Mouse (Mus musculus): ENCODE results near the gene Irf8.
"Not testable (repeated sequence)": the region's sequence is repeated elsewhere in the genome, so short reads cannot be mapped to it uniquely, and the experiment has no call there.

Irf8 gene

DNA sequence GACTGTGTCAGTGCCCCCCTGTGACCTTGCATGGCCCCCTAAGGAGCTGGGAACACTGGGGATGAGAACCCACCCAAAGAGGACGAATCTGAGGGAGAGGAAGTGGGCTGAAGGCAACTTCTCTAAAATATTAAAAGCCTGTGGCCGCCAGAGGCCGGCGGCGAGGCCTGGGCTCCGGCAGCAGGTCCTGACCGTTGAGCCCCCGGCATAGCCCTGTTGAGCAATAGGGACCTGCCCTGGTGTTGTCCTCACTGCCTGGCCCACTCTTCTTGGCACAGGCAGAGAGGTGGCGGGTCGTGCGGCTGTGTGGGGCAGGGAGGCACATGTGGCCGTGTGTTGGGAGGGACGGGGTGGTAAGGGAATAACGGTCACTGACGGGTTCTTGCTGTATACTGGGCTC lies 56.6 kb downstream of the Irf8 start:
- intact Hi-C loops (cut with DNase I) = no loop called here

DNA sequence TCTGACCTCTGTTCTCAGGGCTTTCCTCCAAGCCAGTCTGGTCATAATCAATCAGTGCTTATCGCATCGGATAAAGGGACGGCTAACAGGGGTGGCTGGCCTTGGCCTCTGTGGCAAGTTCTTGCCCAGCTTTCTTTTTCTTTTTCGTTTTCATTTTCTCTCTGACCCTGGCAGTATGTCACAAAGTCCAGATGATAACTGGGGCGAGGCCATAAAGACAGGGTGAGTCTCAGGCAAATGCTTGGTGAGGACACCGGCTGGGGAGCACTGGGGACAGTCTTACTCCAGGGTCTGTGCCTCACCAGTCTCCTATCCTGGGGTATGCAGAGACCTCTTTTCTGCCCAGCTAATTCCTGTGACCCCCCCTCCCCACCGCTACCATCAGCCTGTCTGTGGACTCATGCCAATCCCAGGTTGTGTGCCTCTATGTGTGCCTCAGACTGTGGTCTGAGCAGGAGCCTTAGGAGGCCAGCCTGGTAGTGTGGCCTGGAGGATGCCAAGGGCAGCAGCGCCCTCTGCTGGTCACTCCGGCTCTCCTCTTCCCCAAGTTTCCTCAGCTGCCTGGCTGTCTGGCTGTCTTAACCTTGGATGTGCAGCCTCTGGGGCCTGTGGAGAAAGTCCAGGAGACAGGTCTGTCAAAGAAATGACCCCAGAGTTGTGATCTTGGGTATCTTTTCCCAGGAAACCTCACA lies 59.9 kb downstream of the Irf8 start:
- intact Hi-C loops (cut with DNase I) = loop anchor here (1.0 to 5.0 kb wide), 3 partner anchors 44 to 116 kb away; partner anchors contain the start of gene Irf8

DNA sequence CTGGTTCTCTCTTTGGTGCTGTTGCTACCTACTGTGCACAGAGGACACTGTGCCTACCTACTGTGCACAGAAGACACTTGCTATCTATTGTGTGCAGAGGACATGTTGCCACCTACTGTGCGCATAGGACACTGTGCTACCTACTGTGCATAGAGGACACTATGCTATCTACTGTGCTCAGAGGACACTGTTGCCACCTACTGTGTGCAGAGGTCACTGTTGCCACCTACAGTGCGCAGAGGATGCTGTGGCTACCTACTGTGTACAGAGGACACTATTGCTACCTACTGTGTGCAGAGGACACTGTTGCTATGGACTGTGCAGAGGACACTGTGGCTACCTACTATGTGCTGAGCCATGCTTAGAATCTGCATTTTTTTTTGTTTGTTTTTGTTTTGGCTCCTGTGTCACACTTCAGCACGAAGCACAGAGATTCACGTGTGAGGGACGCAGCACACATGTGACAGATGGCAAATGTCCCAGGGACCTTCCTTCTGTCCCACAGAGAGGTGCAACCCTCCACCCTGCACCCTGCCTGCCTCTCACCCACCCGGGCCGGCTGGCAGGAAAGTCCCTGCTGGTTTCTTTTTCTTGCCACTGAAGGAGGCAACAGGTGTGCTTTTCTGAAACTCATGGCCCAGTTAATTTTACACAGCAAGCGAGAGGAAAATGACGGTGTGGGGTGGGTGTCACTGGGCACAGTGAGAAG lies 61.0 kb downstream of the Irf8 start:
- intact Hi-C loops (cut with DNase I) = loop anchor here (5.0 kb wide), 2 partner anchors 45 to 60 kb away; partner anchors contain the start of gene Irf8

DNA sequence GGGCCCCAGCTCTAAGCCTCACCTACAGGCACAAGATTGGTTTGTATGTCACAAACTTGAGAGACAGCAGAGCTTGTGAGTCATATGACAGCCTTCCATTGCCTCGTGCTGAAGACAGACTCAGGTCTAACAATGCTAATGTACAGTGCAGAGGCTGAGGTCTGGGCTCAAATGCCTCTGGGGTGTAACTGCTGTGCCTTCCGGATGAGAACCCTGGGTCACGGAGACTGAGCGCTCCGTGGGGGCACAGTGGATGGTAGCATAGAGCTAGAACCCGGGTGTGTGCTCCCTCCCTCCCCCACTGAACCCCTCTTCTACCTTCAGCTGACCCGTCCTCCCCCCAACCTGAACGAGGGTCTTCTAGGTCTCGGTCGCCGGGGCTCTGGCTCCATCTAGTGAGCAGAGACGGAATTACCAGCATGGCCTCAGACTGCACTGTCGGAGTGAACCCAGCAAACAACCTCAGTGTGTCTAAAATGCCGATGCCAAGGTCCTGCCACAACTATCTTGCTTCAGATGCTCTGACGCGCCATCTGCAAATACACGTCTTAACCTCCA lies 64.2 kb downstream of the Irf8 start:
- intact Hi-C loops (cut with DNase I) = no loop called here

DNA sequence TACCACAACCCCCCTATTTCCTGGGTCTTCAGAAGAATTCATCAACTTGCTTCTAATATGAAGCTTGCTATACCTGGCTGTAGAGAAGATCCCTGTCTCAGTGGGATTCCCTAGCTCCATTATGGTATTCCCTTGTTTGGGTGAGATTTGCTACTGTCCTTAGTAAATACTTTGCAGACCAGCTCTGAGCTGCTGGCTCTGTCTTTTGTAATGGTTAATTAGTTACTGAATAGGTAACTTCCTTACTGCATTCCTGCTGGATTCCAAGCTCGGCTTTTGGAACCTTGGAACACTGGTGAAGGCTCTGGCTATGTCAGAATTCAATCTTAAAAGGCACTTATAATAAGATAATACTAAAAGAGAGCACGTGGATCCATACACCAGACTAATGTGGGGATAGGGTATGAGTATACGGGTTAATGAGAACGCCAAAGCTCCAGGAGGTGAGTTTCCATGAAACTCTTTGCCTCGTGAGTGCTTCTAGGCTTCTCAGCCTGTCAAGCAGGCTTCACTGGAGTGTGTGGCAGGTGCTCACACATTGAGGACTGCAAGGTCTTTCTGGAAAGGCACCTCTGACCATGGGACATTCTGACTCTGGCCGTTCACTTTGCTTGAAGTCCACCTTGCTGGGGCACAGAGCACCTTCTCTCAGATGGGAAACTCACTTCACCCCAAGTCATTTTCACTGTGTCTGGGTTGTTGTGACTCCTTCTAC lies 67.7 kb downstream of the Irf8 start:
- intact Hi-C loops (cut with DNase I) = not testable (repeated sequence)

DNA sequence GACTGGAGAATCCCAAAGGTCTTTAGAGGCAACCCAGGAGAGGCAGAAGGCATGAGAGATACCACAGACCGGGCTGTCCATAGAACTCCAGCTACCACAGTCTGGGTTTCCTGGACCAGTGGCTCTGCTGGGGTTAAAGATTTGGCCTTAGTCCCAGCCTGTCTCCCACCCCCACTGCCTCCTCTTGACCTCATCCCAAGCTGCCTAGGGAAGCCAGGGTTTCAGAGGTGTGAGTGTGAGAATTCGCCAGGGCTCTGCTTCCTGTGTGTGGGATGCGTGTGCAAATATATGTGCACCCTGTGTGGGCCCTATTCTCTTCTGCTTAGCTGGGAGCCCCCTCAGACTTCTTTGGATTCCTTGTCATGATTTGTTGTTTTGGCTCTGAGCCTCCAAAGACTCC lies 68.6 kb downstream of the Irf8 start:
- intact Hi-C loops (cut with DNase I) = no loop called here
